Mouse (Mus musculus) thymus, postnatal 25 days (tissue): ENCODE data around the gene Amn.

Source experiments
- DNase-seq: peaks from one replicate; pipeline ENCODE4 v3.0.0; 2022

Gene Amn

DNA sequence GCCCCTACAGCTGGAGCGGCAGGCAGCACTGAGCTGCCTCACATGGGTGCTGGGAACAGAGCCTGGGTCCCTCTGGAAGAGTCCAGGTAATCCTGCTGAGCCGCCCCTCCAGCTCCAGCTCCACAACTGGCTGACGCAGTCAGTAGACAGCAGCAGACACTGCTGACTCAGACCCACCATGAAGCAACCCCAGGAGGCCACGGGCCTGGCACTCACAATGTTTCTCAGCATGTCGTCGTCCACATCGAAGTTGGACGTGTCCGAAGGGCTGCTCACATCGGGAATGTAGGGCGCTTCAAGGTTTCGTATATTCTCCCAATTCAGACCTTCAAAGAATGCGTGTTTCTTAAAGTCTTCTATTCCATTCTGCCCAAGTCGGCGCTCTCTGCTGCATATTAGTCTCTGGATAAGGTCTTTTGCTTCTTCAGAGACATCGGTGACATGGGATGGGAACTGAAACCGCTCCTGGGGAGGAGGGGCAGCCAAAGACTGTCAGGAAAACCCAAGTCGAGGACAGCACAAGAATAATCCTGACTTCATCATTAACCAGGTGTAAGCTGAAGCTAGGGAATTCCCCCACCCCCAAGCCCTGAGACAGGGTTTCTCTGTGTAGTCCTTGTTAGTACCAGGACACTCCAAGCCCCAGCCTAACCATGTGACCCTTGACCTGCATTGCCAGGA lies 55.0 kb downstream of the Amn start:
- DNase-seq = no peak
